Mouse (Mus musculus) intestine, embryonic 15.5 days (tissue): ENCODE measurements around the gene Ppp2r3a. TPM values are rescaled to one million over a fixed set of nuclear protein-coding genes. Genes with fewer than 3 reads are reported as not detected.

Experiments
- ATAC-seq: fragments of 200-750 bp; cut with Nextera tagmentation; 2 replicates; pipeline ENCODE4 v1.8.0; 2017; ENCODE audit warnings: moderate TSS enrichment, moderate library complexity
- H3K27ac ChIP-seq: fragments of 300-500 bp; sonication (generic); 2 replicates; pipeline ENCODE4 v1.5.1; 2015; ENCODE audit warnings: mild to moderate bottlenecking, inconsistent platforms
- H3K27me3 ChIP-seq: fragments of 300-500 bp; sonication (generic); replicated peaks from 2 replicates; pipeline ENCODE4 v1.6.1; 2015; ENCODE audit warnings: inconsistent platforms
- H3K36me3 ChIP-seq: fragments of 300-500 bp; sonication (generic); 2 replicates; pipeline ENCODE4 v1.6.1; 2015; ENCODE audit warnings: inconsistent platforms
- H3K4me1 ChIP-seq: fragments of 300-500 bp; sonication (generic); replicated peaks from 2 replicates; pipeline ENCODE4 v1.6.1; 2015; ENCODE audit warnings: inconsistent platforms
- H3K4me2 ChIP-seq: fragments of 300-500 bp; sonication (generic); replicated peaks from 2 replicates; pipeline ENCODE4 v1.6.1; 2015; ENCODE audit warnings: mild to moderate bottlenecking, inconsistent platforms
- H3K4me3 ChIP-seq: fragments of 300-500 bp; sonication (generic); replicated peaks from 2 replicates; pipeline ENCODE4 v1.5.1; 2015; ENCODE audit warnings: inconsistent platforms
- H3K9ac ChIP-seq: fragments of 300-500 bp; sonication (generic); 2 replicates; pipeline ENCODE4 v1.6.1; 2015; ENCODE audit warnings: inconsistent platforms
- H3K9me3 ChIP-seq: fragments of 300-500 bp; sonication (generic); 2 replicates; pipeline ENCODE4 v1.6.1; 2016; ENCODE audit warnings: inconsistent platforms
- WGBS: fragments of 180-500 bp; shearing (Covaris S2); methylation state at CpG from one replicate; pipeline ENCODE4 v1.1.7; 2015; 5-methylcytosine and 5-hydroxymethylcytosine counted together
- polyA plus RNA-seq: library from polyadenylated mRNA; unstranded; fragments of >200 nt; fragmentation: Nextera tagmentation; extraction: Ambion mirVana; gene quantifications from 2 replicates; pipeline ENCODE4 v1.2.1, GENCODE M21; 2015

Gene Ppp2r3a
- polyA plus RNA-seq, 1 experiment from 2014 or later, result 9.8 TPM

GRCm38 (mm10) chr9:101280211-101280610, 28.6 kb upstream of the Ppp2r3a start:
- no peaks in the 10 kb centered on the region for H3K27me3 ChIP-seq
- no peaks in the 10 kb centered on the region for H3K4me1 ChIP-seq
- no peaks in the 10 kb centered on the region for H3K36me3 ChIP-seq
- H3K27ac ChIP-seq, result no peak overlapping the region
- no peak for ATAC-seq
- no peak overlapping the region for H3K4me2 ChIP-seq
- no peak overlapping the region for H3K4me3 ChIP-seq
- no peak overlapping the region for H3K9ac ChIP-seq
- H3K9me3 ChIP-seq, result no peaks in the 10 kb centered on the region
- 63% methylated on average over 10 of the region's 10 CpGs for WGBS

- H3K27ac ChIP-seq, result no peak overlapping the region
- no peak overlapping the region for H3K9ac ChIP-seq
- 75% methylated on average over 7 of the region's 7 CpGs for WGBS
Observed at GRCm38 (mm10) chr9:101272715-101273114, 21.1 kb upstream of the Ppp2r3a start.

GRCm38 (mm10) chr9:101270020-101270419, 18.4 kb upstream of the Ppp2r3a start:
- no peak overlapping the region for H3K9ac ChIP-seq
- no peaks in the 10 kb centered on the region for H3K27me3 ChIP-seq
- 30% methylated on average over 5 of the region's 5 CpGs for WGBS
- H3K4me3 ChIP-seq, result no peak overlapping the region
- H3K4me1 ChIP-seq, result 0 out of 2 replicates have a peak, but pooled peaks cover 4% of the 10 kb centered on the region
- no peaks in the 10 kb centered on the region for H3K36me3 ChIP-seq
- ATAC-seq, result no peak
- no peak overlapping the region for H3K27ac ChIP-seq
- H3K9me3 ChIP-seq, result no peaks in the 10 kb centered on the region
- no peak overlapping the region for H3K4me2 ChIP-seq

More at GRCm38 (mm10) chr9:101272715-101273114, 21.1 kb upstream of the Ppp2r3a start:
- H3K36me3 ChIP-seq, result no peaks in the 10 kb centered on the region
- no peaks in the 10 kb centered on the region for H3K27me3 ChIP-seq
- H3K9me3 ChIP-seq, result no peaks in the 10 kb centered on the region
- no peak overlapping the region for H3K4me2 ChIP-seq
- H3K4me3 ChIP-seq, result no peak overlapping the region
- no peaks in the 10 kb centered on the region for H3K4me1 ChIP-seq
- no peak for ATAC-seq

- no peak for ATAC-seq
- no peaks in the 10 kb centered on the region for H3K27me3 ChIP-seq
- no peaks in the 10 kb centered on the region for H3K36me3 ChIP-seq
- no peak overlapping the region for H3K9ac ChIP-seq
- H3K9me3 ChIP-seq, result no peaks in the 10 kb centered on the region
- 0 out of 2 replicates have a peak, but pooled peaks cover 4% of the 10 kb centered on the region for H3K4me1 ChIP-seq
- no peak overlapping the region for H3K4me3 ChIP-seq
- H3K27ac ChIP-seq, result no peak overlapping the region
- 71% methylated on average over 8 of the region's 8 CpGs for WGBS
- H3K4me2 ChIP-seq, result no peak overlapping the region
Observed at GRCm38 (mm10) chr9:101266043-101266442, 14.4 kb upstream of the Ppp2r3a start.

- Histone ChIP-seq H3K9ac (no peak overlapping the region), H3K27ac (no peak overlapping the region)
Observed at GRCm38 (mm10) chr9:101265546-101265945, 14.0 kb upstream of the Ppp2r3a start.

GRCm38 (mm10) chr9:101262815-101263214, 11.2 kb upstream of the Ppp2r3a start:
- Histone ChIP-seq H3K27me3 (no peaks in the 10 kb centered on the region), H3K9ac (no peak overlapping the region), H3K27ac (no peak overlapping the region), H3K4me1 (0 out of 2 replicates have a peak, but pooled peaks cover 4% of the 10 kb centered on the region), H3K36me3 (no peaks in the 10 kb centered on the region), H3K4me3 (no peak overlapping the region), H3K9me3 (no peaks in the 10 kb centered on the region), H3K4me2 (no peak overlapping the region)
- no peak for ATAC-seq
- 80% methylated on average over 3 of the region's 3 CpGs for WGBS

More at GRCm38 (mm10) chr9:101265546-101265945, 14.0 kb upstream of the Ppp2r3a start:
- no peak overlapping the region for H3K4me2 ChIP-seq
- 65% methylated on average over 6 of the region's 6 CpGs for WGBS
- no peaks in the 10 kb centered on the region for H3K9me3 ChIP-seq
- H3K27me3 ChIP-seq, result no peaks in the 10 kb centered on the region
- H3K36me3 ChIP-seq, result no peaks in the 10 kb centered on the region
- H3K4me3 ChIP-seq, result no peak overlapping the region
- ATAC-seq, result no peak
- H3K4me1 ChIP-seq, result 0 out of 2 replicates have a peak, but pooled peaks cover 4% of the 10 kb centered on the region

GRCm38 (mm10) chr9:101261989-101262571, 10.5 kb upstream of the Ppp2r3a start:
- ATAC-seq, result peak; percentile 34; the same call in 1 of the 2 replicates
- 47% methylated on average over 11 of the region's 11 CpGs for WGBS
- Histone ChIP-seq H3K9ac (no peak overlapping the region), H3K9me3 (no peaks in the 10 kb centered on the region), H3K27ac (no peak overlapping the region), H3K36me3 (no peaks in the 10 kb centered on the region), H3K4me2 (no peak overlapping the region), H3K4me1 (0 out of 2 replicates have a peak, but pooled peaks cover 4% of the 10 kb centered on the region), H3K27me3 (no peaks in the 10 kb centered on the region), H3K4me3 (no peak overlapping the region)

GRCm38 (mm10) chr9:101261443-101261842, 9.8 kb upstream of the Ppp2r3a start:
- Histone ChIP-seq H3K9me3 (no peaks in the 10 kb centered on the region), H3K27ac (no peak overlapping the region), H3K4me1 (0 out of 2 replicates have a peak, but pooled peaks cover 4% of the 10 kb centered on the region), H3K4me3 (no peak overlapping the region), H3K9ac (no peak overlapping the region), H3K4me2 (no peak overlapping the region), H3K36me3 (no peaks in the 10 kb centered on the region), H3K27me3 (no peaks in the 10 kb centered on the region)
- no peak for ATAC-seq
- 71% methylated on average over 4 of the region's 4 CpGs for WGBS

GRCm38 (mm10) chr9:101253136-101253535, 1.5 kb upstream of the Ppp2r3a start:
- H3K27me3 ChIP-seq, result no peaks in the 10 kb centered on the region
- no peak overlapping the region for H3K4me3 ChIP-seq
- H3K27ac ChIP-seq, result no peak overlapping the region
- H3K36me3 ChIP-seq, result no peaks in the 10 kb centered on the region
- no peak overlapping the region for H3K9ac ChIP-seq
- peaks cover 10% of the 10 kb centered on the region for H3K4me1 ChIP-seq
- H3K9me3 ChIP-seq, result no peaks in the 10 kb centered on the region
- H3K4me2 ChIP-seq, result no peak overlapping the region
- 65% methylated on average over 3 of the region's 3 CpGs for WGBS
- 0 out of 2 replicates have a peak, but pooled peaks have one; percentile 12 for ATAC-seq

GRCm38 (mm10) chr9:101252541-101252940, 946 bp upstream of the Ppp2r3a start:
- H3K36me3 ChIP-seq, result no peaks in the 10 kb centered on the region
- peaks cover 10% of the 10 kb centered on the region for H3K4me1 ChIP-seq
- no peak for ATAC-seq

GRCm38 (mm10) chr9:101250981-101251643, 483 bp downstream of the Ppp2r3a start:
- WGBS, result under 1% methylated on average over 61 of the region's 61 CpGs
- peak overlapping the region; percentile 99 for H3K27ac ChIP-seq
- H3K4me1 ChIP-seq, result peaks cover 10% of the 10 kb centered on the region
- H3K36me3 ChIP-seq, result no peaks in the 10 kb centered on the region
- peak overlapping the region; percentile 88 for H3K9ac ChIP-seq
- H3K9me3 ChIP-seq, result no peaks in the 10 kb centered on the region
- no peaks in the 10 kb centered on the region for H3K27me3 ChIP-seq
- peak overlapping the region; percentile 70 for H3K4me2 ChIP-seq
- peak; percentile 97 for ATAC-seq
- peak overlapping the region; percentile 84 for H3K4me3 ChIP-seq

More at GRCm38 (mm10) chr9:101252541-101252940, 946 bp upstream of the Ppp2r3a start:
- no peak overlapping the region for H3K4me3 ChIP-seq
- no peak overlapping the region for H3K27ac ChIP-seq
- H3K4me2 ChIP-seq, result no peak overlapping the region
- 47% methylated on average over 4 of the region's 4 CpGs for WGBS
- no peak overlapping the region for H3K9ac ChIP-seq
- no peaks in the 10 kb centered on the region for H3K27me3 ChIP-seq
- H3K9me3 ChIP-seq, result no peaks in the 10 kb centered on the region

GRCm38 (mm10) chr9:101250486-101250885, 1.1 kb downstream of the Ppp2r3a start:
- Histone ChIP-seq H3K4me3 (peak overlapping the region; percentile 84), H3K36me3 (no peaks in the 10 kb centered on the region), H3K9me3 (no peaks in the 10 kb centered on the region), H3K4me1 (peaks cover 10% of the 10 kb centered on the region), H3K9ac (peak overlapping the region; percentile 88), H3K27me3 (no peaks in the 10 kb centered on the region), H3K27ac (peak overlapping the region; percentile 99), H3K4me2 (peak overlapping the region; percentile 70)
- no peak for ATAC-seq
- 6% methylated on average over 11 of the region's 11 CpGs for WGBS
